Mouse (Mus musculus): Measurements from ENCODE around the gene Timeless. TPM values are rescaled to one million over a fixed set of nuclear protein-coding genes. Genes with fewer than 3 reads are reported as not detected.
"Not testable (repeated sequence)": the region's sequence is repeated elsewhere in the genome, so short reads cannot be mapped to it uniquely, and the experiment has no call there.

Timeless gene
- 2.7 and 3.0 TPM in 2 replicates for polyA plus RNA-seq (2012)

DNA sequence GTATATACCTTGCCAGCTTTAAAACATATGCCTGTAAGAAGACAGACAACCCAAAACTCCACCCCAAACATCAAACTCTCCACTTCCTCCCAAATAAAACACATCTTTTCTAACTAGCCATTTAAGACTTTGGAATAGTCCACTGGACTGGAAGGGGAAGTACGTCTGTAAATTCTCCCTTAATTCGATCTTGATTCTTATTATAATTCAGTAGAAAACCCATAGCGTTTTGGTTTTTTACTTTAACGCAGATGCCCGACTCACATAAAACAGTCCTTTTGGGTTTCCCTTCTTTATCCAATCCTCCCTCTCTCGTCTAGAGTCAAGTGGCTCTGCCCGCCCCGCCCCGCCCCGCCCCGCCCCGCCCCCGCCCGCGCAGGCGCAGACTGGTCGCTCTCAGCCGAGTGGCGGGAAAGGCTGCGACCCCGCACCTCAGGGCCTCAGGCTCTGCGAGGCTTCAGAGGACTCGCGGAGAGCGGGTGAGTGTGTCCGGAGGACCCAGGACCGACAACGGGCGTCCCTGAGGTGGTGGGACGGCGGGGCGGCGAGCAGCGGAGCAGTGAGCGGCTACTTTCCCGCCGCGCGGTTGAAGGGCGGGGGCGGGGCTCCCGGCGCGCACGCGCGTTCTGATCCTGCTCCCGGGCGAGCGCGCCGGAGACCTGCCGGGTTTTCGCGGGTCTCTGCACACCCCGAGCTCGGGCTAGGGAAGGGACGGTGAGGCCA lies at the start of gene Timeless:
TSS of gene Timeless (plus strand) at position 369 of the 723 bp plus-strand sequence.
- peaks cover 30% of the 10 kb centered on the region for H3K36me3 ChIP-seq (ENCODE audit: control insufficient read depth)
- H3K4me1 ChIP-seq (ENCODE audit: control insufficient read depth), result peaks cover 59% of the 10 kb centered on the region
- no peak for TF ChIP-seq TAL1 (IDR thresholded peaks at IDR 0.05; ENCODE audit: low read length)
- no peak for TF ChIP-seq GATA1 (IDR thresholded peaks at IDR 0.05; ENCODE audit: low read length)
- H3K4me3 ChIP-seq (replicated peaks), result peak within 1 kb of the TSS; percentile 97
- H3K27me3 ChIP-seq (ENCODE audit: control insufficient read depth), result no peaks in the 10 kb centered on the region
- no peaks in the 10 kb centered on the region for H3K9me3 ChIP-seq (ENCODE audit: control insufficient read depth, low read length)

DNA sequence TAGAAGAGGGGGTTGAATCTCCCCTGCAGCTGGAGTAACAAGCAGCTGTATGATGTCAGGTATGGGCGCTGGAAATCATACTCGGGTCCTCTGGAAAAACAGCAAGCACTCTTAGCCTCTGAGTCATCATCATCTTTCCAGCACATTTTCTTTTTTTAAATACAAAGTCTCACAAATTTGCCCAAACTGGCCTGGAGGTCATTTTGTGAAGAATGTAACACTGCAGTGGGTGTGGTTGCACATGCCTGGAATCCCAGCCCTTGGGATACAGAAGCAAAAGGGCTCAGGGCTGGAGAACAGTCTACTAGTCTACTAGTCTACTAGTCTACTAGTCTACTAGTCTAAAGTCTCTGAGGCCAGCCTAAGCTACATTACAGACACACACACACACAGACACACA lies 47.6 kb upstream of the Timeless start:
- H3K4me3 ChIP-seq (replicated peaks), result no peak overlapping the region
- H3K27me3 ChIP-seq (ENCODE audit: control insufficient read depth), result no peaks in the 10 kb centered on the region
- no peaks in the 10 kb centered on the region for H3K36me3 ChIP-seq (ENCODE audit: control insufficient read depth)
- peaks cover 39% of the 10 kb centered on the region for H3K4me1 ChIP-seq (ENCODE audit: control insufficient read depth)
- H3K9me3 ChIP-seq (ENCODE audit: control insufficient read depth, low read length), result no peaks in the 10 kb centered on the region
- TF ChIP-seq GATA1 (IDR thresholded peaks at IDR 0.05; ENCODE audit: low read length) (no peak), TAL1 (IDR thresholded peaks at IDR 0.05; ENCODE audit: low read length) (no peak)

DNA sequence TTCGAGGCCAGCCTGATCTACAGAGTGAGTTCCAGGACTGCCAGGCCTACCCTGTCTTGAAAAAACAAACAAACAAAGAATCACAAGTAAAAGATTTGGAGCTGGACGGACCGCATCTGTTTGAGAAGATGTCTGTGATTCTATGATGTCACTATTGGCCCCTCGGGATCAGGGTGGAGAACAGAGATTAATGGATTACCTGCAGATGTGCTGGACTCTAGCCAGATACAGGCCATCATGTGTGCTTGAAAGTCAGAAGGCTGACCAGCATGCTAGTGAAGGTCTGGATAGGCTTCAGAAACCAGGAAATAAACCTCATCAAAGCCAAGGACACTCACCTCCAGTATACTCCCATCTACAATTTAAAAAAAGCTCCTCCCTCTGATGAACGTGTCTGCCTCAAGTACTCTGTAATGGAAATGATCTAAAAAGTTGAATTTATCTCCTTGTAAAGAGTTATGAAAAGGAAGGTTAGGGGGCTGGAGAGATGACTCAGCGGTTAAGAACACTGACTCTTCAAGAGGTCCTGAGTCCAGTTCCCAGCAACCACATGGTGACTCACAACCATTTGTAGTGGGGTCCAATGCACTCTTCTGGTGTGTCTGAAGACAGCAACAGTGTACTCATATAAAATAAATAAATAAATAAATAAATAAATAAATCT lies 46.5 kb upstream of the Timeless start:
- Histone ChIP-seq H3K4me1 (ENCODE audit: control insufficient read depth) (peaks cover 32% of the 10 kb centered on the region), H3K27me3 (ENCODE audit: control insufficient read depth) (peaks cover 6% of the 10 kb centered on the region), H3K36me3 (ENCODE audit: control insufficient read depth) (no peaks in the 10 kb centered on the region), H3K4me3 (replicated peaks) (no peak overlapping the region), H3K9me3 (ENCODE audit: control insufficient read depth, low read length) (no peaks in the 10 kb centered on the region)
- TF ChIP-seq GATA1 (IDR thresholded peaks at IDR 0.05; ENCODE audit: low read length) (no peak), TAL1 (IDR thresholded peaks at IDR 0.05; ENCODE audit: low read length) (no peak)

DNA sequence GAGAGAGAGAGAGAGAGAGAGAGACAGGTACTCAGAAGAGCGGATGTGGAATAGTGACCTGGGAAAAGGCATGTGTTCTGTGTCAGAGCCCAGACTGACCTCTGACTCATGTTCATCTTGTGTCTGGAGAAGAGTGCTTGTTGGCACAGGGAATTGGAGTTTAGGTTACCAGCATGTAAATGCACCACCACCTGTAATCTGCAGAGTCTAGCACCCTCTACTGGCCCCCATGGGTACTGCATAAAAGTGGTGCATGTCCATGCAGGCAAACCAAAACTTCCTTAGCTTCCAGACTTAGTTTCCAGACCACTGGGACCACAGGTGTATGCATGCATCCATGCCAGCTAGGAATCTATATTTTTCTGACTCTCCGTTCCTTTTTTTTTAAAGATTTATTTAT lies 45.9 kb upstream of the Timeless start:
- H3K4me1 ChIP-seq (ENCODE audit: control insufficient read depth), result peaks cover 32% of the 10 kb centered on the region
- H3K9me3 ChIP-seq (ENCODE audit: control insufficient read depth, low read length), result no peaks in the 10 kb centered on the region
- H3K36me3 ChIP-seq (ENCODE audit: control insufficient read depth), result no peaks in the 10 kb centered on the region
- TF ChIP-seq TAL1 (IDR thresholded peaks at IDR 0.05; ENCODE audit: low read length), result no peak
- TF ChIP-seq GATA1 (IDR thresholded peaks at IDR 0.05; ENCODE audit: low read length), result no peak
- H3K4me3 ChIP-seq (replicated peaks), result no peak overlapping the region
- peaks cover 8% of the 10 kb centered on the region for H3K27me3 ChIP-seq (ENCODE audit: control insufficient read depth)

DNA sequence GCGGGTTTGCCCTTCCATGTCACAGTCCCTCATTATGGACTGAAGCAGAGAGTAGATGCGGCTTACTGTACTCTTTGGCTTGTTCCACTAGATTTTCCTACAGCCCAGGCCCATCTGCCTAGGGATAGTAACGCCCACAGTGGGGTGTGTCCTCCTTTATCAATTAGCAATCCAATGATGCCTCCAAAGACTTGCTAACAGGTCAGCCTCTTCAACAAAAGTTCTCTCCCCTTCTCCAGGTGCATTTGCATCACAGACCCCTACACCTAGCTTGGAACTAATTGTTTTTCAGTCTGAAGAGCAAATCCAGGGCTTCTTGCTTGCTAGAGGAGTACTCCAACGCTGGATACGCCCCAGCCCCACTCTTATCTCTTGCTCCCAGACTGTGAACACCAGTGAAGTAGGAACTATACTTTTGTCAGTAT lies 44.7 kb upstream of the Timeless start:
- Histone ChIP-seq H3K27me3 (ENCODE audit: control insufficient read depth) (peaks cover 14% of the 10 kb centered on the region), H3K4me3 (replicated peaks) (peak overlapping the region; percentile 48), H3K36me3 (ENCODE audit: control insufficient read depth) (no peaks in the 10 kb centered on the region), H3K9me3 (ENCODE audit: control insufficient read depth, low read length) (no peaks in the 10 kb centered on the region), H3K4me1 (ENCODE audit: control insufficient read depth) (peaks cover 32% of the 10 kb centered on the region)
- TF ChIP-seq TAL1 (IDR thresholded peaks at IDR 0.05; ENCODE audit: low read length) (peak; percentile 48; the same call in 2 of the 3 replicates), GATA1 (IDR thresholded peaks at IDR 0.05; ENCODE audit: low read length) (peak; percentile 72)

DNA sequence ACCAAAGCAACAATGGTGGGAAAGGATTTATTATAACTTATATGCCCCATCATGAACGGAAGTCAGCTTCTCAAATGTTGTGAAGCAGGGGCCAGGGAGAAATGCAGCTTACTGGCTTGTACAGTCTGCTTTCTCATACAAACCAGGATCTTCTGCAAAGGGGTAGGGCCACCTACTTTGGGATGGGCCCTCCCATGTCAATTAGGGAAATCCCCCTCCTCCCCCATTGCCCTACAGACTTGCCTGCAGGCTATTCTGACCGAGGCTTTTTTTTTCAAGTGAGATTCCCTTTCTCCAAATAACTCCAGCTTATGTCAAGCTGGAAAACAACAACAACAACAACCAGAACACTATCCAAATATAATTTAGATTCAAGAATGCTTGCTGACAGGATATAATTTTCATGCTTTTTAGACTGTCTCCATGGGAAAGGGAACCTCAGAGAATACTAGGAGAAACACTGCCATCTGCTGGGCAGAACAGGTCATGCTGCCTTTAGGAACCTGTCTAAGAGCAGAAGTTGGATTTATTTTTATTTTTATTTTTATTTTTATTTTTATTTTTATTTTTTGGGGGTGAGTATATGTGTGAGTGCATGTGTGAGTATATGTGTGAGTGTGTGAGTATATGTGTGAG lies 43.5 kb upstream of the Timeless start:
- TF ChIP-seq TAL1 (IDR thresholded peaks at IDR 0.05; ENCODE audit: low read length) (no peak), GATA1 (IDR thresholded peaks at IDR 0.05; ENCODE audit: low read length) (no peak)
- H3K9me3 ChIP-seq (ENCODE audit: control insufficient read depth, low read length), result no peaks in the 10 kb centered on the region
- peaks cover 19% of the 10 kb centered on the region for H3K27me3 ChIP-seq (ENCODE audit: control insufficient read depth)
- no peak overlapping the region for H3K4me3 ChIP-seq (replicated peaks)
- H3K4me1 ChIP-seq (ENCODE audit: control insufficient read depth), result peaks cover 33% of the 10 kb centered on the region
- H3K36me3 ChIP-seq (ENCODE audit: control insufficient read depth), result no peaks in the 10 kb centered on the region

DNA sequence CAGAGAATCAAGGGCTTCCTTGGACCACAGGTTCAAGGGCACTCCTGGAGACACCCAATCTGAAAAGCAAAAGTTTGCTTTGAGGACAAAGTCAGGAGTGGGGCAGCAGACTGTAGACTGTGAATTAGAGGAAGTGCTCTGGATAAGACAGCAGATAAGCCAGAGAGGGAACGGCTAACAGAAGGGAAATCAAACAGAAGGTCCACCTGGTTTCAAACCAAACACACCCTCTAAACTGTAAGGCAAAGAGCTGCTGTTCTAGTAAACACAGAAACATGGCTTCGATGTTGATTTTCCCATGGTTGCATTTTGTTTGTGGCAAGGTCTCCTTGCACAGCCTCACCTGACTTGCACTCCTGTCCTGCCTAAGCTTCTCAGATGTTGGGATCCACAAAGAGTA lies 40.4 kb upstream of the Timeless start:
- peaks cover 48% of the 10 kb centered on the region for H3K27me3 ChIP-seq (ENCODE audit: control insufficient read depth)
- peaks cover 6% of the 10 kb centered on the region; the same call in 1 of the 2 replicates for H3K9me3 ChIP-seq (ENCODE audit: control insufficient read depth, low read length)
- no peak for TF ChIP-seq TAL1 (IDR thresholded peaks at IDR 0.05; ENCODE audit: low read length)
- no peak for TF ChIP-seq GATA1 (IDR thresholded peaks at IDR 0.05; ENCODE audit: low read length)
- no peak overlapping the region for H3K4me3 ChIP-seq (replicated peaks)
- H3K36me3 ChIP-seq (ENCODE audit: control insufficient read depth), result no peaks in the 10 kb centered on the region
- peaks cover 39% of the 10 kb centered on the region for H3K4me1 ChIP-seq (ENCODE audit: control insufficient read depth)

DNA sequence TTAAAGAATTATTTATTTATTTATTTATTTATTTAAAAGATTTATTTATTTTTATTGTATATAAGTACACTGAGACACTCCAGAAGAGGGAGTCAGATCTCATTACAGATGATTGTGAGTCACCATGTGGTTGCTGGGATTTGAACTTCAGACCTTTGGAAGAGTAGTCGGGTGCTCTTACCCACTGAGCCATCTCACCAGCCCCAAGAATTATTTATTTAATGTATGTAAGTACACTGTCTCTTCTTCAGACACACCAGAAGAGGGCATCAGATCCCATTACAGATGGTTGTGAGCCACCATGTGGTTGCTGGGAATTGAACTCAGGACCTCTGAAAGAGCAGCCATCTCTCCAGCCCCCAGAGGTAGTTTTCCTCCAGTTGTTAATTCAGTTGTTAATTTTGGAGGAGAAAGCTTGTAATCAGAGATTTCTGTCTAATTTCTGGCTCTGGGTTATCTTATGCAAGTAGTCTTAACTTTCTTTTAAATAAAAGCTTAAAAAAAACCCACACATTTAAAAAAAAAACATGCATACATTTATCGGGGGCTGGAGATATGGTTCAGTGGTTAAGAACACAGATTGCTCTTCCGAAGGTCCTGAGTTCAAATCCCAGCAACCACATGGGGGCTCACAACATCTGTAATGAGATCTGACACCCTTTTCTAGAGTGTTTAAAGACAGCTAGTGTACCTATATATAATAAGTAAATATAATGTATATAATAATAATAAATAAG lies 39.7 kb upstream of the Timeless start:
- H3K9me3 ChIP-seq (ENCODE audit: control insufficient read depth, low read length); H3K4me3 ChIP-seq (replicated peaks); H3K36me3 ChIP-seq (ENCODE audit: control insufficient read depth): not testable (repeated sequence)
- H3K4me1 ChIP-seq (ENCODE audit: control insufficient read depth), result peaks cover 31% of the 10 kb centered on the region
- H3K27me3 ChIP-seq (ENCODE audit: control insufficient read depth), result peaks cover 55% of the 10 kb centered on the region

DNA sequence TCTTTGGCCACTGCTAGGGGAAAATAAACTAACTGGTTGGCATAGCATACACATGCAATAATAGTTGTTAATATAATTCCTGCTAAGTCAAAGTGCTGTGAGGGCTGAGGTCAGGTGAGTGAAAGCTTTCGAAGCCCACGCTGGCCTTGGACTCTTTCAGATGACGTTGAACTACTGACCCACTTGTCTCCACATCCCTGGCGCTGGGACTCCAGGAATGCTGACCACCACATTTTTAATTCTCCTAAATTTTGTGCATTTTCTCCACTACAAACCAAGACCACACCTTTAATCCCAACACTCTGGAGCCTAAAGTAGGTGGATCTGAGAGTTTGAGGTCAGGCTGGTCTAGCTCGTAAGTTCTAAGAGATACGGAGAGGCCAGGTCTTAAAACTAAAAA lies 38.8 kb upstream of the Timeless start:
- Histone ChIP-seq H3K27me3 (ENCODE audit: control insufficient read depth) (peaks cover 56% of the 10 kb centered on the region), H3K4me3 (replicated peaks) (no peak overlapping the region), H3K9me3 (ENCODE audit: control insufficient read depth, low read length) (peaks cover 6% of the 10 kb centered on the region; the same call in 1 of the 2 replicates), H3K36me3 (ENCODE audit: control insufficient read depth) (no peaks in the 10 kb centered on the region), H3K4me1 (ENCODE audit: control insufficient read depth) (peaks cover 23% of the 10 kb centered on the region)
- TF ChIP-seq GATA1 (IDR thresholded peaks at IDR 0.05; ENCODE audit: low read length), result no peak
- no peak for TF ChIP-seq TAL1 (IDR thresholded peaks at IDR 0.05; ENCODE audit: low read length)
